Mouse (Mus musculus) stomach, postnatal 0 days (tissue): ENCODE measurements around the gene Oog4. TPM values are rescaled to one million over a fixed set of nuclear protein-coding genes. Genes with fewer than 3 reads are reported as not detected.
"Not testable (repeated sequence)": the region's sequence is repeated elsewhere in the genome, so short reads cannot be mapped to it uniquely, and the experiment has no call there.

ENCODE experiments used
- ATAC-seq: fragments of 200-750 bp; cut with Nextera tagmentation; 2 replicates; pipeline ENCODE4 v1.8.0; 2017; ENCODE audit not compliant: low FRiP score, low TSS enrichment
- DNase-seq: peaks from one replicate; pipeline ENCODE4 v3.0.0-alpha.2; 2016; ENCODE audit warnings: low spot score
- H3K27ac ChIP-seq: fragments of 300-500 bp; sonication (generic); replicated peaks from 2 replicates; pipeline ENCODE4 v1.5.1; 2014; ENCODE audit warnings: mild to moderate bottlenecking, control low read depth
- H3K27me3 ChIP-seq: fragments of 300-500 bp; sonication (generic); 2 replicates; pipeline ENCODE4 v1.6.1; 2014; ENCODE audit warnings: low read length; ENCODE audit not compliant: control insufficient read depth, insufficient read depth
- H3K36me3 ChIP-seq: fragments of 300-500 bp; sonication (generic); 2 replicates; pipeline ENCODE4 v1.6.1; 2014; ENCODE audit warnings: low read length, mixed read lengths; ENCODE audit not compliant: control insufficient read depth, insufficient read depth
- H3K4me1 ChIP-seq: fragments of 300-500 bp; sonication (generic); replicated peaks from 2 replicates; pipeline ENCODE4 v1.6.1; 2014; ENCODE audit warnings: antibody characterized with exemption; ENCODE audit not compliant: control insufficient read depth, insufficient read depth
- H3K4me2 ChIP-seq: fragments of 300-500 bp; sonication (generic); replicated peaks from 2 replicates; pipeline ENCODE4 v1.6.1; 2014; ENCODE audit warnings: low read depth, mild to moderate bottlenecking, control low read depth, moderate library complexity
- H3K4me3 ChIP-seq: fragments of 300-500 bp; sonication (generic); 2 replicates; pipeline ENCODE4 v1.5.1; 2014; ENCODE audit warnings: low read depth, low read length, control low read depth
- H3K9ac ChIP-seq: fragments of 300-500 bp; sonication (generic); 2 replicates; pipeline ENCODE4 v1.6.1; 2014; ENCODE audit warnings: mild to moderate bottlenecking, low read length, control low read depth, mixed read lengths
- H3K9me3 ChIP-seq: fragments of 300-500 bp; sonication (generic); 2 replicates; pipeline ENCODE4 v1.6.1; 2016; ENCODE audit warnings: low read length; ENCODE audit not compliant: control insufficient read depth
- CTCF ChIP-seq: IDR thresholded peaks from 2 replicates; pipeline ENCODE4 v1.5.1; 2016; ENCODE audit warnings: antibody characterized with exemption, low read depth, mild to moderate bottlenecking, moderate library complexity
- EP300 ChIP-seq: optimal IDR thresholded peaks from 2 replicates; pipeline ENCODE3; 2016; ENCODE audit warnings: antibody characterized with exemption
- WGBS: fragments of 180-500 bp; shearing (Covaris S2); extraction: QIAGEN DNeasy Blood & Tissue Kit; methylation state at CpG from one replicate; pipeline ENCODE4 v1.1.7; 2014; 5-methylcytosine and 5-hydroxymethylcytosine counted together
- polyA plus RNA-seq: library from polyadenylated mRNA; unstranded; fragments of >200 nt; fragmentation: Nextera tagmentation; extraction: Ambion mirVana; gene quantifications from 2 replicates; pipeline ENCODE4 v1.2.1, GENCODE M21; 2015

Oog4 gene
- not detected in 2 replicates for polyA plus RNA-seq

DNA sequence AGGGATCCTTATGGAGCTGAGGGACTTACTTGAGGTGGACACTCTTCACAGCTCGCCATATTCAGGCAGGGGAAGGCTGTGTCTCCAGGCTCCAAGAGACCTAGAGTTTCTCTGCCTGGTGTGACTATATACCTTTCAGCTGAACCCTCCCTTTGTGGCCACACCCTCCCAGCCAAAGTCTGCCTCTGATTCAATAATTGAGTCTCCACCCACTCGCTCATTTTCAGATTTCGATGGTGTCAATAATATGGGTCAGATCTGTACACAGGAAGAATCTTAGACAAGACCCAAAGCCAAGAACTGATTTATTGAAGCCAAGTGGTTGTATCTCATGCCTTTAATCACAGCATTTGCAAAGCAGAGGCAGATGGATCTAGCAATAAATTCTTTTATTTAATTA is at the start of gene Oog4:
Oog4 (minus strand) TSS at position 101 of the 400 bp plus-strand sequence.
- ATAC-seq (no peak), DNase-seq (no peak)
- Histone ChIP-seq H3K4me2 (no peak within 1 kb of the TSS), H3K9ac (no peak within 1 kb of the TSS), H3K9me3 (no peaks in the 10 kb centered on the region), H3K27me3 (no peaks in the 10 kb centered on the region), H3K27ac (no peak within 1 kb of the TSS), H3K36me3 (no peaks in the 10 kb centered on the region), H3K4me1 (no peaks in the 10 kb centered on the region), H3K4me3 (no peak within 1 kb of the TSS)
- TF ChIP-seq CTCF (no peak), EP300 (no peak)
- WGBS, result 76% methylated on average over 3 of the region's 3 CpGs

DNA sequence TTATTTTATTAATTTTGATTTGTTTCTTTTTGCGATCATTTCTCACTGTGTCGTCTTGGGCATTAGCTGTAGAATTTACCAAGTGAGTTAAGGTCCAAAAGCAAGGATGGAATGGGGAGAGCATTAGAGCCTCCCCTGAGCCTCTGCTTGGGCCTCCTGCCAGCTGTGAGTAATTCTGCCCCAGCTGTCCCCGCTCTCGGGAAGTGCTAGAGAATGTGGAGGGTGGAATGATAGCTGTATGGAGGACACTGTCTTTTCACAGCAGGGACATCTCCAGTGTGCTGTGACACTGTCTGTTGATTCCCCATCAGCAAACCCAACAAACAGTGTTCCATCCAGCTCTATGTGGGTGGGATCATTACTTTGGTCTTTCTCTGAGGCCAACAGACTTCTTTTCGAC is 23.4 kb downstream of the Oog4 start:
- not testable (repeated sequence) for DNase-seq, H3K9ac ChIP-seq, H3K4me1 ChIP-seq, H3K4me2 ChIP-seq, H3K27me3 ChIP-seq, H3K27ac ChIP-seq, H3K36me3 ChIP-seq, H3K9me3 ChIP-seq, H3K4me3 ChIP-seq
- ATAC-seq, result peak; percentile 47; the same call in 1 of the 2 replicates
- 51% methylated on average over 5 of the region's 5 CpGs for WGBS

DNA sequence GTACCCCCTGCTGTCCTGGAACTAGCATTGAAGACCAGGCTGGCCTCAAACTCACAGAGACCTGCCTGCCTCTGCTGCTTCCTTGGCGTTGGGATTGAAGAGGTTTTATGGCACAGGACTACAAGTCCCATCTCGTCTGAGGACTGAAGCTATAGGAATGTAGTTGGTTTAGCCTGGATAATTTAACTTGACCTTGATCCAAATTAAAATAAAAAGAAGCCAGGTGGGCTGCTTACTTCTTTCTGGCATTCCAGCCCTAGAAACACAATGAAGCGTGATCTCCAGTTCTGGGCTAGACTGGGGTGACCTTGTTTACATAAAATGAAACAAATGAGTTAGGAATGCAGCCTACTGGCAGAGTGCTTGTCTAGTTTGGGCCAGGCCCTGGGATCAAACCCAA is 36.0 kb downstream of the Oog4 start:
- ATAC-seq (no peak), DNase-seq (no peak)
- H3K4me3 ChIP-seq, result no peak overlapping the region
- no peak overlapping the region for H3K27ac ChIP-seq
- 91% methylated on average over 3 of the region's 3 CpGs for WGBS
- TF ChIP-seq EP300, result no peak
- TF ChIP-seq CTCF, result no peak
- H3K4me2 ChIP-seq, result no peak overlapping the region
- no peak overlapping the region for H3K9ac ChIP-seq
- no peaks in the 10 kb centered on the region for H3K9me3 ChIP-seq
- peaks cover 20% of the 10 kb centered on the region for H3K36me3 ChIP-seq
- no peaks in the 10 kb centered on the region for H3K27me3 ChIP-seq
- peaks cover 3% of the 10 kb centered on the region; the same call in 1 of the 2 replicates for H3K4me1 ChIP-seq

DNA sequence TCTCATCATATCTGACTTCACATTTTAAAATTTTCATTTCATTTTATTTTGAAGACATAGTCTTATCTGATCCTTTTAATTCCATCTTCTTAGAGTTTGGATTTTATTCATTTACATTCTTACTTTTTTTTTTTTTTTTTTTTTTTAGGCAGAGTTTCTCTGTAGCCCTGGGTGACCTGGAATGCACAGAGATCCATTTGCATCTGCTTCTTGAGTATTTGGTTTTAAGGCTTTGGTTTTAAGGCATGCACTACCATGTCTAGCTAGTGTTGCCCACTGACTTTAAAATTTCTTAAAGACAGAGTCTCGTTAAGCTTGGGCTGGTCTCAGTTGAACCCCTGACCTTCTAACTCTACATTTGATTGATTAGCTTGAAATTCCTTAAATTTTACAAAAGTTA is 36.5 kb downstream of the Oog4 start:
- TF ChIP-seq EP300 (no peak), CTCF (no peak)
- Histone ChIP-seq H3K36me3 (peaks cover 18% of the 10 kb centered on the region), H3K4me1 (peaks cover 3% of the 10 kb centered on the region; the same call in 1 of the 2 replicates), H3K9me3 (no peaks in the 10 kb centered on the region), H3K27ac (no peak overlapping the region), H3K9ac (no peak overlapping the region), H3K4me2 (no peak overlapping the region), H3K27me3 (no peaks in the 10 kb centered on the region), H3K4me3 (no peak overlapping the region)
- 96% methylated on average over 1 of the region's 1 CpGs for WGBS
- no peak for DNase-seq
- ATAC-seq, result no peak

DNA sequence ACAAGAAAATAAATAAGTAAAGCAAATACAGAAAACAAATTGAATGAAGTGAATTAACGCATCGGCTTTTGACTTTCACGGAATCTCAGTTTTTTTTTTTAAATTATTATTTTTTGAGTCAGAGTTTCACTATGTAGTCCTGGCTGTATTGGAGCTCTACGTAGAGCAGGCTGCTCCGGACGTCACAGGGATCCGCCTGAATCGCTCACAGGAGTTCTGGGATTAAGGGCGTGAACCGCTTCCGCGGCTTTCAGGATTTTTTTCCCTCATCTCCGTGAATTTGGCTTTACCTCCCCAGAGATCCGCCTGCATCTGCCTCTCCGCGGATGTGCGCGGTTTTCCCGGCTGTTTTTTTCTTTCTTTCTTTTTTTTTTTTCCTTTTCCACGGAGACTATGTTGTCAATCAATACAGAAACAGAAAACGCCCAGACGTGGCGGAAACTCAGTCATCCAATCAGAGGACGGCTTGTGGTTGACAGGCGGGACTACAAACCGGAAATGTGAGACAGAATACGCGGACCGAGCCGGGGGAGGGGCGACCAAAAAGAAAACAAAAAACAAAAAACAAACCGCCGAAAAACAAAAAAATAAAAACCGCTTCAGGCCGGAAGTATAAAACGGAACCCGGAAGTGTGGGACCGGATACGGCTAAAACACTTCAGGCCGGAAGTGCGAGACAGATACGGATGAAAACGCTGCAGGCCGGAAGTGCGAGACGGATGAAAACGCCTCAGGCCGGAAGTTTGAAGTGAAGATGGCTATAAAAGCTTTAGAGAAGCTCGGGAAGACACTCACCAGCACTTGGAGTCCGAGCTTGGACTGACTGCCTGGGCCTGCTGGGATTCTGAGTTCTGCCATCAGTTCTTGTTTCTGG is 37.7 kb downstream of the Oog4 start, which contains the start of gene Pramef8:
Pramef8 (plus strand) TSS at position 208 of the 874 bp plus-strand sequence.
- peaks cover 10% of the 10 kb centered on the region for H3K36me3 ChIP-seq
- H3K27me3 ChIP-seq, result no peaks in the 10 kb centered on the region
- TF ChIP-seq CTCF, result no peak
- peak; percentile 83 for TF ChIP-seq EP300
- peak; percentile 96 for ATAC-seq
- H3K9ac ChIP-seq, result peak within 1 kb of the TSS; percentile 61
- peak within 1 kb of the TSS; percentile 59 for H3K4me3 ChIP-seq
- H3K9me3 ChIP-seq, result no peaks in the 10 kb centered on the region
- peak; percentile 92 for DNase-seq
- H3K4me2 ChIP-seq, result peak within 1 kb of the TSS; percentile 51
- H3K4me1 ChIP-seq, result peaks cover 3% of the 10 kb centered on the region; the same call in 1 of the 2 replicates
- peak within 1 kb of the TSS; percentile 88 for H3K27ac ChIP-seq
- WGBS, result under 1% methylated on average over 50 of the region's 50 CpGs
